Mouse (Mus musculus) liver, postnatal 0 days (tissue): Measurements from ENCODE around the gene Mgat1. TPM values are rescaled to one million over a fixed set of nuclear protein-coding genes. Genes with fewer than 3 reads are reported as not detected.
"Not testable (repeated sequence)": the region's sequence is repeated elsewhere in the genome, so short reads cannot be mapped to it uniquely, and the experiment has no call there.

Experiments
- ATAC-seq: fragments of 200-750 bp; cut with Nextera tagmentation; 2 replicates; pipeline ENCODE4 v1.8.0; 2017; ENCODE audit warnings: mild to moderate bottlenecking, moderate library complexity
- DNase-seq: peaks from one replicate; pipeline ENCODE4 v3.0.0-alpha.2; 2016
- H3K27ac ChIP-seq: fragments of 300-500 bp; sonication (generic); 2 replicates; pipeline ENCODE4 v1.5.1; 2014; ENCODE audit warnings: antibody characterized with exemption, moderate library complexity, mild to moderate bottlenecking, low read depth
- H3K27me3 ChIP-seq: fragments of 300-500 bp; sonication (generic); 2 replicates; pipeline ENCODE4 v1.6.1; 2014; ENCODE audit warnings: low read length, control low read depth, mixed read lengths; ENCODE audit not compliant: insufficient read depth
- H3K36me3 ChIP-seq: fragments of 300-500 bp; sonication (generic); replicated peaks from 2 replicates; pipeline ENCODE4 v1.6.1; 2014; ENCODE audit warnings: mild to moderate bottlenecking, control low read depth, low read length, moderate library complexity, mixed read lengths; ENCODE audit not compliant: insufficient read depth
- H3K4me1 ChIP-seq: fragments of 300-500 bp; sonication (generic); 2 replicates; pipeline ENCODE4 v1.6.1; 2014; ENCODE audit warnings: antibody characterized with exemption, mild to moderate bottlenecking, control low read depth; ENCODE audit not compliant: insufficient read depth
- H3K4me2 ChIP-seq: fragments of 300-500 bp; sonication (generic); 2 replicates; pipeline ENCODE4 v1.6.1; 2014; ENCODE audit warnings: low read depth, mild to moderate bottlenecking, low read length, moderate library complexity, mixed read lengths
- H3K4me3 ChIP-seq: fragments of 300-500 bp; sonication (generic); 2 replicates; pipeline ENCODE4 v1.5.1; 2014; ENCODE audit warnings: low read depth, low read length
- H3K9ac ChIP-seq: fragments of 300-500 bp; sonication (generic); replicated peaks from 2 replicates; pipeline ENCODE4 v1.6.1; 2014; ENCODE audit warnings: mild to moderate bottlenecking, moderate library complexity
- H3K9me3 ChIP-seq: fragments of 300-500 bp; sonication (generic); 2 replicates; pipeline ENCODE4 v1.6.1; 2016; ENCODE audit warnings: mild to moderate bottlenecking, control low read depth, low read length, mixed read lengths
- CTCF ChIP-seq: sonication (generic); IDR thresholded peaks from 2 replicates; pipeline ENCODE4 v1.5.1; 2016; ENCODE audit warnings: antibody characterized with exemption, low read depth
- EP300 ChIP-seq: IDR thresholded peaks from 2 replicates; pipeline ENCODE4 v1.6.1; 2016; ENCODE audit warnings: antibody characterized with exemption, low read depth, mild to moderate bottlenecking
- WGBS: fragments of 180-500 bp; shearing (Covaris S2); extraction: QIAGEN DNeasy Blood & Tissue Kit; methylation state at CpG from one replicate; pipeline ENCODE4 v1.1.7; 2014; ENCODE audit not compliant: insufficient replicate concordance; 5-methylcytosine and 5-hydroxymethylcytosine counted together
- polyA plus RNA-seq: library from polyadenylated mRNA; unstranded; fragments of >200 nt; fragmentation: Nextera tagmentation; extraction: Ambion mirVana; gene quantifications from 2 replicates; pipeline ENCODE4 v1.2.1, GENCODE M21; 2015

The Mgat1 gene
- polyA plus RNA-seq, 1 experiment from 2014 or later: 56.3 TPM

DNA sequence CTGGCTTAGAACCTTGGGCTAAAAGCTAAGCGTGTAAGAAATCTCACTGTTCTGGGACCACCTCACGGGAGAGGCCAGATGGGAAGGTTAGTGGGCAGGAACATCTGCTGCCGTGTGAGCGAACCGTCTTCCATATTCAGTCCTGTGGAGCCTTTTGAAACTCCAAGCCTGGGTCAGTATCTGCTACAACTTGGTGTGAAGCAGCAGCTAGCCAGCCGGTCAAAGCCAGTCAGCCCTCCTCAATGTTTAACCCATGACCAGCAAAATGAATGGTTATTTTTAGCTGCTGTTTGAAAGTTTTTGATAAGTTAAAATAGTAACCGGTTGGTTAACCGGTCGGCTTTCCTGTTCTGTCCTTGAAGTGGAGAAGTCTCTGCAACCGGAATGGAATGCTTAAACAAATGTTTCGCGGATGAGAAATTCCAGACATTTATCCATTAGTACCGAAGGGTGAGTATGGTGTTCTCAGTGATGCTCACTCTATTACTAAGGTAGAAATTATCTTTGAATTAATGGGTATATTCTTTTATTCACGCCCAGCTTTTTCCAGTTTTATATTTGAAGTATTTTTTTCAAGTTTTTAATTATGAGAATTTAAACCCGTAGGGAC is 24.1 kb downstream of the Mgat1 start:
- WGBS: 70% methylated on average over 15 of the region's 15 CpGs
- no peak overlapping the region for H3K4me2 ChIP-seq

DNA sequence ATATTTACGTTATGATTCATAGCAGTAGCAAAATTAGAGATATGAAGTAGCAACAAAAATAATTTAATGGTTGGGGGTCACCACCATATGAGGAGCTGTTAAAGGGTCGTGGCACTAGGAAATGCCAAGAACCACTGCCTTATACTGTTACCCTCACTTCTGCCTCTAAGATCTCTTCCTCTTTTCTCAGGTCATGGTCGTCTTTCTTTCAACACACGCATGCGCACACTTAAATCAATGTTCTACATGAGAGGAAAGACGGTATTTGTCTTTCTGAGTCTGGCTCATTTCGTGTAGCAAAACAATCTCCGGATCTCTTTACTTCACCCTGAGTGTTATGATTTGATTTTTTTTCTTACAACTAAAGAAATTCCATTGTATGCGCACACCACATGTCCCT is 25.8 kb downstream of the Mgat1 start:
- Histone ChIP-seq H3K27me3 (no peaks in the 10 kb centered on the region), H3K36me3 (0 out of 2 replicates have a peak, but pooled peaks cover 2% of the 10 kb centered on the region), H3K9me3 (no peaks in the 10 kb centered on the region), H3K4me2 (no peak overlapping the region), H3K4me3 (no peak overlapping the region), H3K9ac (no peak overlapping the region), H3K4me1 (peaks cover 7% of the 10 kb centered on the region), H3K27ac (no peak overlapping the region)
- 75% methylated on average over 9 of the region's 9 CpGs for WGBS
- DNase-seq (no peak), ATAC-seq (no peak)
- TF ChIP-seq CTCF: no peak
- TF ChIP-seq EP300: no peak

More for the DNA sequence above, 24.1 kb downstream of the Mgat1 start:
- no peak overlapping the region for H3K4me3 ChIP-seq
- DNase-seq: no peak
- no peaks in the 10 kb centered on the region for H3K9me3 ChIP-seq
- H3K36me3 ChIP-seq: peaks cover 13% of the 10 kb centered on the region
- ATAC-seq: no peak
- H3K27ac ChIP-seq: peak overlapping the region; percentile 88; the same call in 1 of the 2 replicates
- no peaks in the 10 kb centered on the region for H3K27me3 ChIP-seq
- no peak overlapping the region for H3K9ac ChIP-seq
- TF ChIP-seq CTCF (no peak), EP300 (no peak)
- H3K4me1 ChIP-seq: peaks cover 8% of the 10 kb centered on the region

DNA sequence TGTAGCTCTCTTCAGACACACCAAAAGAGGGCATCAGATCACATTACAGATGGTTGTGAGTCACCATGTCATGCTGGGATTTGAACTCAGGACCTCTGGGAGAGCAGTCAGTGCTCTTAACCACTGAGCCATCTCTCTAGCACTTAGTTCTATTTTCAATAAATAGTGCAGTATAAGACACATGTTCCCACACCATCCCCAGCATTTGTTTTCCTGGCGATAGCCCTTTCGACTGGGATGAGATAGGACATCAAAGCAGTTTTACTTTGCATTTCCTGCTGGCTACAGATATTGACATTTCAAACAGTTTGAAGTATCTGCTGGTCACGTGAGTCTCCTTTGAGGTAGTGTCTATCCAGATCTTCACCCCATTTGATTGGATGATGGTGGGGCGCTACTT is 26.4 kb downstream of the Mgat1 start:
- ATAC-seq (no peak), DNase-seq (no peak)
- WGBS: 77% methylated on average over 4 of the region's 4 CpGs
- Histone ChIP-seq H3K4me3 (no peak overlapping the region), H3K9me3 (no peaks in the 10 kb centered on the region), H3K36me3 (no peaks in the 10 kb centered on the region), H3K27ac (no peak overlapping the region), H3K4me2 (no peak overlapping the region), H3K27me3 (no peaks in the 10 kb centered on the region), H3K4me1 (0 out of 2 replicates have a peak, but pooled peaks cover 5% of the 10 kb centered on the region), H3K9ac (no peak overlapping the region)
- no peak for TF ChIP-seq EP300
- no peak for TF ChIP-seq CTCF

DNA sequence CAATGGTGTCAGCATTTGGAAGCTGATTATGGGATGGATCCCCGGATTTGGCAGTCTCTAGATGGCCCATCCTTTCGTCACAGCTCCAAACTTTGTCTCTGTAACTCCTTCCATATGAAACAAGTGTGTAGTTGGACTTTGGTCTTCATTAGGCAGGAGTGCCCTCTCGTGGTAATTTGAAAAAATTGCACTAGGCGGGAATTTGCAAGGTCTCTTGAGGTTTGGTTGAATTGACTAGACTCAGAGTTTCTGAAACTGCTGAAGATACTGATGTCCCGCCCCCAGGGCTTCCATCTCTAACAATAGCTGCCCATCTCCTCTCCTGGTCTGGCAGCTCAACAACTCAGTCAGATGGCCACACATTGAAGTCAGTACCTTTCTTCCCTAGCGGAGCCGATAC is 27.3 kb downstream of the Mgat1 start:
- Histone ChIP-seq H3K9me3 (no peaks in the 10 kb centered on the region), H3K36me3 (no peaks in the 10 kb centered on the region), H3K4me2 (no peak overlapping the region), H3K9ac (no peak overlapping the region), H3K4me3 (no peak overlapping the region), H3K27me3 (no peaks in the 10 kb centered on the region), H3K4me1 (0 out of 2 replicates have a peak, but pooled peaks cover 2% of the 10 kb centered on the region), H3K27ac (no peak overlapping the region)
- peak; percentile 39 for ATAC-seq
- DNase-seq: no peak
- 31% methylated on average over 7 of the region's 7 CpGs for WGBS
- TF ChIP-seq EP300 (no peak), CTCF (peak; percentile 87)

DNA sequence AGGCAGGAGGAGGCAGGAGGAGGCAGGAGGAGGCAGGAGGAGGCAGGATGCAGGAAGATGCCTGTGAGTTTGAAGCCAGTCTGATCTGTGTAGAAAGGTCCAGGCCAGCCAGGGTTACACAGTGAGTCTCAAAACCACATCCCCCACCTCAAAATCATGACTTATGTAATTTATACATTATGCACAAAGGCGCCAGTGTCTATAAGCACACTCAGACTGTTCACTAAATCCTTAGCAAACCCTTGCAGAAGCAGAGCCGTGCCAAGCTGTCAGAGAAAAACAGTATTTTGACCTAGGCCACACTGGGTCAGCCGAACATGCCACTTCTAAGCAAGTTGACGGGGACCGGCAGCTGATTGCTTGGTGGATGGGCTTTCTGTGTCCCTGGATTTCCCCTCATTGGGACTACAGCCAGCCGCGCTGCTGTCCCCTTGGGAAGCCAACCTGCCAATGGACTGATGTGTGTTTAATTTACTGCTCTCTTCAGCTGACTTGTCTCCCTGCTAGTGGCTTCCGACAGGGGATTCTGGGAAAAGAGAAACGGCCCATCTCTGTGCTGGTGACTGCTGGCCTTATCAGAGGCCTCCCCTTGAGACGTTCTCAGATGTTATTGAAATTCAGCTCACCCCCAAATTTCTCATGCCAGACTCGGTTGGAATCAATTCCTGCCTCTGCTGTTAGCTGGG is 30.0 kb downstream of the Mgat1 start:
- TF ChIP-seq CTCF (no peak), EP300 (no peak)
- Histone ChIP-seq H3K36me3 (no peaks in the 10 kb centered on the region), H3K4me3 (no peak overlapping the region), H3K9ac (no peak overlapping the region), H3K4me1 (no peaks in the 10 kb centered on the region), H3K4me2 (no peak overlapping the region), H3K9me3 (no peaks in the 10 kb centered on the region), H3K27ac (no peak overlapping the region), H3K27me3 (no peaks in the 10 kb centered on the region)
- DNase-seq (no peak), ATAC-seq (no peak)
- 69% methylated on average over 11 of the region's 11 CpGs for WGBS

DNA sequence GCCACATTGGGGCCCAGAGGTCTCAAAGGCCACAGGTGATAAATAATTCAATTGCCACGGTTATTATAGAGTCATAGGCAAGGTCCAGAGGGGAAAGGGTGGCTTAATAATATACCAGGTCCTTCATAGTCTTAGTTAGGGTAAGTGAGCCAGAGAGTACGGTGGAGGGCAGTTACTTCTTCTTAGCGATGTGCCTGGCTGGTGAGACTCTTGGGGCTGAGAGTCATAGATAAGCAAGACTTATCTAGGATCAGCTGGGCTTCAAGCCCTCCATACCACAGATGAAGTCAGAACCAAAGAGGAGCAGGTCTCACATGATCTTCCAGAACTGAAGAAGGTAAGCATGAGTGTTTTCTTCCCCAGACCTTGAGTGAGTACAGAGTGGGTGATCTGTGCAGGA is 34.2 kb downstream of the Mgat1 start, which contains the start of gene Olfr1393:
Olfr1393 (plus strand) TSS at position 83 of the 400 bp plus-strand sequence.
- Histone ChIP-seq H3K27ac (no peak within 1 kb of the TSS), H3K4me1 (no peaks in the 10 kb centered on the region), H3K9me3 (no peaks in the 10 kb centered on the region), H3K9ac (no peak within 1 kb of the TSS), H3K27me3 (no peaks in the 10 kb centered on the region), H3K36me3 (no peaks in the 10 kb centered on the region), H3K4me2 (no peak within 1 kb of the TSS), H3K4me3 (no peak within 1 kb of the TSS)
- TF ChIP-seq EP300: no peak
- TF ChIP-seq CTCF: no peak
- 56% methylated on average over 3 of the region's 3 CpGs for WGBS
- DNase-seq (no peak), ATAC-seq (no peak)

DNA sequence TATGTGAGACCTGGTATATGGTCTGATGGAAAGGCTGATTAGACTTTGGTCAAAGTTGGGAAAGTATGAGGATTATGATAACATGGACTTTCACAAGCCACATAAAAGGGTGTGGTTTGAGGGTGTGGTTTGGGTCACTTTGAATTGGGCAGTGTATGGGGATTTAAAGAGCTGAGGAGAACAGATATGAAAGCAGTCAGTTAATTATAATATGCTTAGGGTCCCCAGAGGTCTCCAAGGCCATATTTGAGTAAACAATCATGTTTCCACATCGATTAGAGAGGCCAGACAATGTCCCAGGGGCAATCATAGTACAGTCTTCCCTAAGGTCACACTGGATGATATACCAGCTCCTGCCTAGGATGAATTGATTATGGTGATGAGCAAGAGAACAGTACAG is 41.0 kb downstream of the Mgat1 start, which contains the start of gene Olfr1392:
Olfr1392 (plus strand) TSS at position 301 of the 400 bp plus-strand sequence.
- not testable (repeated sequence) for H3K4me2 ChIP-seq, H3K36me3 ChIP-seq, H3K27me3 ChIP-seq, H3K4me3 ChIP-seq, H3K9ac ChIP-seq, H3K4me1 ChIP-seq, DNase-seq, H3K9me3 ChIP-seq, ATAC-seq, H3K27ac ChIP-seq
- WGBS: 55% methylated on average over 1 of the region's 1 CpGs
